Mouse (Mus musculus) stomach, embryonic 15.5 days (tissue): ENCODE results near the gene Alcam. TPM values are rescaled to one million over a fixed set of nuclear protein-coding genes. Genes with fewer than 3 reads are reported as not detected.

Source experiments
- ATAC-seq: fragments of 200-750 bp; cut with Nextera tagmentation; 2 replicates; pipeline ENCODE4 v1.8.0; 2017; ENCODE audit warnings: low read depth, moderate number of reproducible peaks, moderate TSS enrichment; ENCODE audit not compliant: insufficient read depth, low FRiP score
- H3K27ac ChIP-seq: fragments of 300-500 bp; sonication (generic); 2 replicates; pipeline ENCODE4 v1.5.1; 2015; ENCODE audit warnings: mild to moderate bottlenecking, inconsistent platforms
- H3K27me3 ChIP-seq: fragments of 300-500 bp; sonication (generic); replicated peaks from 2 replicates; pipeline ENCODE4 v1.6.1; 2015; ENCODE audit warnings: inconsistent platforms
- H3K36me3 ChIP-seq: fragments of 300-500 bp; sonication (generic); 2 replicates; pipeline ENCODE4 v1.6.1; 2015; ENCODE audit warnings: inconsistent platforms
- H3K4me1 ChIP-seq: fragments of 300-500 bp; sonication (generic); 2 replicates; pipeline ENCODE4 v1.6.1; 2015; ENCODE audit warnings: inconsistent platforms
- H3K4me2 ChIP-seq: fragments of 300-500 bp; sonication (generic); 2 replicates; pipeline ENCODE4 v1.6.1; 2015; ENCODE audit warnings: mild to moderate bottlenecking, inconsistent platforms
- H3K4me3 ChIP-seq: fragments of 300-500 bp; sonication (generic); replicated peaks from 2 replicates; pipeline ENCODE4 v1.5.1; 2015; ENCODE audit warnings: inconsistent platforms
- H3K9ac ChIP-seq: fragments of 300-500 bp; sonication (generic); 2 replicates; pipeline ENCODE4 v1.6.1; 2015; ENCODE audit warnings: inconsistent platforms
- H3K9me3 ChIP-seq: fragments of 300-500 bp; sonication (generic); 2 replicates; pipeline ENCODE4 v1.6.1; 2016; ENCODE audit warnings: inconsistent platforms
- WGBS: fragments of 180-500 bp; shearing (Covaris S2); methylation state at CpG from one replicate; pipeline ENCODE4 v1.1.7; 2015; 5-methylcytosine and 5-hydroxymethylcytosine counted together
- polyA plus RNA-seq: library from polyadenylated mRNA; unstranded; fragments of >200 nt; fragmentation: Nextera tagmentation; extraction: Ambion mirVana; gene quantifications from 2 replicates; pipeline ENCODE4 v1.2.1, GENCODE M21; 2015

Alcam gene
- polyA plus RNA-seq, 1 experiment from 2014 or later, result 43.4 TPM

GRCm38 (mm10) chr16:52342694-52343466, 111.0 kb downstream of the Alcam start:
- no peaks in the 10 kb centered on the region for H3K36me3 ChIP-seq
- no peak overlapping the region for H3K9ac ChIP-seq
- H3K4me2 ChIP-seq, result no peak overlapping the region
- WGBS, result 65% methylated on average over 8 of the region's 8 CpGs
- no peaks in the 10 kb centered on the region for H3K9me3 ChIP-seq
- H3K27me3 ChIP-seq, result no peaks in the 10 kb centered on the region
- ATAC-seq, result no peak
- H3K4me3 ChIP-seq, result no peak overlapping the region
- no peaks in the 10 kb centered on the region for H3K4me1 ChIP-seq
- H3K27ac ChIP-seq, result no peak overlapping the region

GRCm38 (mm10) chr16:52334084-52334483, 119.8 kb downstream of the Alcam start:
- peak overlapping the region; percentile 16; the same call in 1 of the 2 replicates for H3K4me2 ChIP-seq
- H3K4me3 ChIP-seq, result no peak overlapping the region
- no peaks in the 10 kb centered on the region for H3K27me3 ChIP-seq
- H3K27ac ChIP-seq, result peak overlapping the region; percentile 72
- no peaks in the 10 kb centered on the region for H3K36me3 ChIP-seq
- H3K4me1 ChIP-seq, result 0 out of 2 replicates have a peak, but pooled peaks cover 4% of the 10 kb centered on the region
- H3K9me3 ChIP-seq, result no peaks in the 10 kb centered on the region
- 64% methylated on average over 4 of the region's 4 CpGs for WGBS
- ATAC-seq, result no peak
- no peak overlapping the region for H3K9ac ChIP-seq

DNA sequence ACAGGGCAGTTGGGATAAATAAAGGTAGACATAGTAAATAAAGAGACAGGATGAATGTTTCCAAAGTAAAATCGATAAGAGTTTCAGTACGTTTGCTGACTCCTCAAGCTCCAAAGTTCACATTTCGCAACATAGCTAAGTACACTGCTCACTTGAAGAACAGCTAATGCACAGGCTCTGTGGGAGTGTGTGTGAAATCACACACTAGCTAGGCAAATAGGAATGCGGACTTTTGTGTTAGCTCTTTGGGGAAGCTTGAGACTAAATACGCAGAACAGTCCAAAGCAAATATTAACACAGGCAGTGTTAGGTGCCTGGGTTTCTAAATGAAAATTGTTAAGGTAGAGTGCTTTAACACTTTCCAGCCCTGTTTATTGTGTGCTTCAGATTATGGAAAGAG, 120.2 kb downstream of the Alcam start:
- H3K4me3 ChIP-seq, result no peak overlapping the region
- ATAC-seq, result peak; percentile 96
- peak overlapping the region; percentile 77 for H3K27ac ChIP-seq
- 56% methylated on average over 5 of the region's 5 CpGs for WGBS
- no peak overlapping the region for H3K4me2 ChIP-seq
- H3K9me3 ChIP-seq, result no peaks in the 10 kb centered on the region
- no peak overlapping the region for H3K9ac ChIP-seq
- H3K4me1 ChIP-seq, result 0 out of 2 replicates have a peak, but pooled peaks cover 4% of the 10 kb centered on the region
- H3K36me3 ChIP-seq, result no peaks in the 10 kb centered on the region
- no peaks in the 10 kb centered on the region for H3K27me3 ChIP-seq

DNA sequence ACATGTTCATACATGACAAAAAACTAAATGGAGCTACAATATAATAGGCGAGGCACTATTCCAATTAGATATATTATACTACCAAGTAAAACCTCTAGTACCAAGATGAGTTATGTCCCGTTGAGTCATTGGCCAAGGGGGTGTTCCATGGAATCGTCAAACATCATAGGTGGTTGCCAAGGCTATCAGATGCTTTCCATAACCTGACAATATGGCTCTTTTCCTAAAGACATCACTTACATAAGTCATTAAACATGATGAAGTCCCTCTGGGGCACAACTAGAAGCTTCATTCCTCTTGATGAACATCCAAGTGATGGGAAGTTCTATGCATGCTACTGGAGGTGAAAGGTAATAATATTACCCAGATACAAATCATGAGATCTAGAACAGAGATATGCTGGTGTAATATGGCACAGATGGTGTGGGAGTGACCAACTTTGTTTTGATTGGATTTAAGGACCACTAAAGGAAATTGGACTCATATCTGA, 122.5 kb downstream of the Alcam start:
- Histone ChIP-seq H3K4me1 (0 out of 2 replicates have a peak, but pooled peaks cover 4% of the 10 kb centered on the region), H3K4me2 (no peak overlapping the region), H3K27me3 (no peaks in the 10 kb centered on the region), H3K27ac (no peak overlapping the region), H3K9ac (no peak overlapping the region), H3K4me3 (no peak overlapping the region), H3K36me3 (no peaks in the 10 kb centered on the region), H3K9me3 (no peaks in the 10 kb centered on the region)
- no peak for ATAC-seq
- WGBS, result 91% methylated on average over 3 of the region's 3 CpGs

DNA sequence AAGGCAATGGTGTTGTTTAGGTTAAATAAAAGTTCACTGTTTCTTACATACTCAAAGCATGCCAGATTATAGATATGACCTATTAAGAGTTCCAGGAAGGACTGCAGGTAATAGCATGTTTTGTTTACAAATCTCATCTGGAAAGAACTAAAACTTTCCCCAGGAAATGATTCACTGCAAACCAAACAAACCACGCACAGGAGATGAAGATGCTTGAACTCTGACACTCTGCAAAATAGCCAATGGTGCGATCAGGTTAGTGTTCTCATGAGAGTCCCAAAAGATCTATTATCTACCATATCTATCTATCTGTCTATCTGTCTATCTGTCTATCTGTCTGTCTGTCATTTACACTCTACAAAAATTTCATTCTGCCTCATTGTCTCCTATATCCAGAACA, 124.5 kb downstream of the Alcam start:
- Histone ChIP-seq H3K9ac (no peak overlapping the region), H3K36me3 (no peaks in the 10 kb centered on the region), H3K4me2 (no peak overlapping the region), H3K4me3 (no peak overlapping the region), H3K9me3 (no peaks in the 10 kb centered on the region), H3K4me1 (no peaks in the 10 kb centered on the region), H3K27ac (no peak overlapping the region), H3K27me3 (no peaks in the 10 kb centered on the region)
- 36% methylated on average over 2 of the region's 2 CpGs for WGBS
- no peak for ATAC-seq

DNA sequence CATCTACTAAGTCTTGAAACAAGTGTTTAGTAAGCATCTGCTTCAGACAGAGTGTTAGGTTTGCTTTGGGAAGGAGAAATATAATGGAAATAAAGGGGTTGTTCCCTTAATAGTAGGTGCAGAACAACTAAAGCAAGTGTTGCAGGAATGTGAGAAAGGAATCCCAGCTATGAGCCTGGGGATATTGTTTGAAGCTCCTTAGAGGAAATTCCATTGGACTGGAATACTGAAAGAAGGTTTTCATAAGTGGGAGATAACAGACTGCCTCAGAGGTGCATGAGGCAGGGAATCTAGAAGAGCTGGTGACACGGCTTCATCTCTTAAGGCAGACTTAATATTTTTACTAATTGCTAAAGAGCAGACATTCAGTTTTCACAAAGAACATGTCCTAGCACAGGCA, 134.6 kb downstream of the Alcam start:
- WGBS, result 54% methylated on average over 1 of the region's 1 CpGs
- ATAC-seq, result no peak
- H3K9me3 ChIP-seq, result no peaks in the 10 kb centered on the region

GRCm38 (mm10) chr16:52311073-52311472, 142.8 kb downstream of the Alcam start:
- H3K4me1 ChIP-seq, result no peaks in the 10 kb centered on the region
- peak; percentile 75; the same call in 1 of the 2 replicates for ATAC-seq
- peak overlapping the region; percentile 33; the same call in 1 of the 2 replicates for H3K4me2 ChIP-seq
- H3K9me3 ChIP-seq, result no peaks in the 10 kb centered on the region
- no peak overlapping the region for H3K9ac ChIP-seq
- H3K36me3 ChIP-seq, result no peaks in the 10 kb centered on the region
- no peak overlapping the region for H3K27ac ChIP-seq
- no peak overlapping the region; the same call in 1 of the 2 replicates for H3K4me3 ChIP-seq
- H3K27me3 ChIP-seq, result no peaks in the 10 kb centered on the region
- 20% methylated on average over 9 of the region's 9 CpGs for WGBS

More for the DNA sequence above, 134.6 kb downstream of the Alcam start:
- Histone ChIP-seq H3K27me3 (no peaks in the 10 kb centered on the region), H3K27ac (no peak overlapping the region), H3K4me3 (no peak overlapping the region), H3K4me2 (no peak overlapping the region), H3K36me3 (no peaks in the 10 kb centered on the region), H3K9ac (no peak overlapping the region), H3K4me1 (no peaks in the 10 kb centered on the region)

DNA sequence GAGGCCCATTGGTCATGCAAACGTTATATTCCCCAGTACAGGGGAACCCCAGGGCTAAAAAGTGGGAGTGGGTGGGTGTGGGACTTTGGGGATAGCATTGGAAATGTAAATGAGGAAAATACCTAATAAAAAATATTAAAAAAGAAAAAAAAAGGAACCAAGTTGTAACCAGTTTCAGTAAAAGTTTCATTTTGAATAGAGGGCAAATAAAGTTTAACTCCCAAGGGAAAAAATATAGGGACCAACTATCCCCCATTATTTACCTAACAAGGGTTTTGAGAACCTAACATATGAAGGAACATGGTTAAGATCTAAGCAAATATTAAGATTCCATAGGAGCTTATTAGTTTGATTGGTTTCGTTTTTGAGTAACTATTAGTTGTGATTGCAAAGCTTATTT, 146.9 kb downstream of the Alcam start:
- ATAC-seq, result no peak
- H3K4me1 ChIP-seq, result no peaks in the 10 kb centered on the region
- 79% methylated on average over 2 of the region's 2 CpGs for WGBS

DNA sequence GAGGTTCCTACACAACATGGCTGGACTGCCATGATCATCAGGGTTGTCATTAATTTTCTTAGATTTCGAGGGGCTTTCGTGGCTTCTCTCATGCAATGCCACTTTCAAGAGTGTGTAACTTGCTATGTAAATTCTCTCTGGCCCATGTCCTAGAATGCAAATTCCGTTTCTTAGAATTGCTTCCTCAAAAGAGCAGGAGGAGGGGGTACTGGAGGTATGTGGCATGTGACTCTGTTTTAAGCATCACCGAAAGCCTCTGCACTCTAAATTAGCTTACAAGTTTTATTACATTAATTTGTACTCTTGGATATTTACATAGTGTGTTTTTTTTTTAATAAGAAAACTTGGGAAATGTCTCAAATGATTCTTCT, 150.4 kb downstream of the Alcam start:
- Histone ChIP-seq H3K36me3 (no peaks in the 10 kb centered on the region), H3K9ac (no peak overlapping the region), H3K4me2 (no peak overlapping the region), H3K27ac (no peak overlapping the region), H3K4me3 (no peak overlapping the region), H3K4me1 (no peaks in the 10 kb centered on the region), H3K9me3 (no peaks in the 10 kb centered on the region), H3K27me3 (no peaks in the 10 kb centered on the region)
- ATAC-seq, result no peak
- 82% methylated on average over 4 of the region's 4 CpGs for WGBS

More for the DNA sequence above, 146.9 kb downstream of the Alcam start:
- Histone ChIP-seq H3K4me3 (no peak overlapping the region), H3K27ac (no peak overlapping the region), H3K36me3 (no peaks in the 10 kb centered on the region), H3K9me3 (no peaks in the 10 kb centered on the region), H3K9ac (no peak overlapping the region), H3K27me3 (no peaks in the 10 kb centered on the region), H3K4me2 (no peak overlapping the region)

GRCm38 (mm10) chr16:52302790-52303531, 150.9 kb downstream of the Alcam start:
- no peaks in the 10 kb centered on the region for H3K4me1 ChIP-seq
- no peak overlapping the region for H3K27ac ChIP-seq
- H3K4me2 ChIP-seq, result no peak overlapping the region
- no peak overlapping the region for H3K4me3 ChIP-seq
- ATAC-seq, result no peak
- H3K36me3 ChIP-seq, result no peaks in the 10 kb centered on the region
- no peaks in the 10 kb centered on the region for H3K9me3 ChIP-seq
- 69% methylated on average over 9 of the region's 9 CpGs for WGBS
- H3K9ac ChIP-seq, result no peak overlapping the region
- no peaks in the 10 kb centered on the region for H3K27me3 ChIP-seq

DNA sequence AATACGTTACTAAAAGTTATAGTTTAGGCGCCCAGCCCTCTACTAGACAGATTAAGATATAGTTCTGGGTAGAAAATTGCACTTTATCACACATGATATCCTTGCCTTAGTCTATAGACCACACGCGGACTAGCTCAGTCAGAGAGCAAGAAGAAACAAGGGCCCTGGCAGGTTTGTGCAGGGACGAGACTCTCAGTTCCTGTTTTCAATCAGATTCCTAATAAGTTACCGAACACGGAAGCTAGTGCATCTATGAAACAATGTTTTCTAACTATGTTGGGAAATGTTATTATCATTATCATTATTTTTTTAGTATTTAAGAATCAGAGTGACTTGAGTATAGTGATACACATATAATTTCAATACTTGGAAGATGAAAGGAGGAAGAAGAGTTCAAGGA, 152.1 kb downstream of the Alcam start:
- no peak overlapping the region for H3K4me2 ChIP-seq
- no peak for ATAC-seq
- no peak overlapping the region for H3K4me3 ChIP-seq
- no peak overlapping the region for H3K9ac ChIP-seq
- no peaks in the 10 kb centered on the region for H3K27me3 ChIP-seq
- no peaks in the 10 kb centered on the region for H3K4me1 ChIP-seq
- H3K36me3 ChIP-seq, result no peaks in the 10 kb centered on the region
- 77% methylated on average over 7 of the region's 7 CpGs for WGBS
- H3K9me3 ChIP-seq, result no peaks in the 10 kb centered on the region
- H3K27ac ChIP-seq, result no peak overlapping the region

GRCm38 (mm10) chr16:52296376-52296775, 157.5 kb downstream of the Alcam start:
- Histone ChIP-seq H3K4me3 (no peak overlapping the region), H3K27ac (no peak overlapping the region), H3K36me3 (0 out of 2 replicates have a peak, but pooled peaks cover 3% of the 10 kb centered on the region), H3K27me3 (no peaks in the 10 kb centered on the region), H3K9ac (no peak overlapping the region), H3K9me3 (no peaks in the 10 kb centered on the region), H3K4me1 (no peaks in the 10 kb centered on the region), H3K4me2 (no peak overlapping the region)
- no peak for ATAC-seq
- WGBS, result 41% methylated on average over 1 of the region's 1 CpGs
